Mouse (Mus musculus) spleen, adult 2 months (tissue): ENCODE results near the gene Morn4.

Experiments
- CTCF ChIP-seq: fragments of 200-500 bp; IDR thresholded peaks from 2 replicates; pipeline ENCODE4 v1.5.1; 2011; ENCODE audit warnings: mild to moderate bottlenecking, inconsistent platforms; ENCODE audit not compliant: insufficient read depth, insufficient read length, insufficient replicate concordance; ENCODE audit errors: extremely low read depth
- POLR2A ChIP-seq: fragments of 200-500 bp; IDR thresholded peaks from 2 replicates; pipeline ENCODE4 v1.6.1; 2011; ENCODE audit warnings: low read depth, low read length, inconsistent platforms

- TF ChIP-seq CTCF (no peak), POLR2A (peak; percentile 32)
These were observed 3.8 kb upstream of the Morn4 start, which contains the start of gene Pi4k2a for GRCm38 (mm10) chr19:42089748-42090595.
